Mouse (Mus musculus): ENCODE results near the gene Col27a1. TPM values are rescaled to one million over a fixed set of nuclear protein-coding genes. Genes with fewer than 3 reads are reported as not detected.

Gene Col27a1
- polyA plus RNA-seq, 1 experiment from 2014 or later, result 4.4 TPM

- Histone ChIP-seq H3K9ac (ENCODE audit: low read depth, low read length) (no peak overlapping the region), H3K27ac (ENCODE audit: low read depth, low read length) (no peak overlapping the region), H3K4me2 (replicated peaks; ENCODE audit: low read depth, low read length) (no peak overlapping the region), H3K36me3 (ENCODE audit: control insufficient read depth, insufficient read depth, low read length) (no peaks in the 10 kb centered on the region), H3K4me1 (replicated peaks; ENCODE audit: control insufficient read depth, insufficient read depth, low read length) (peaks cover 3% of the 10 kb centered on the region), H3K27me3 (ENCODE audit: control insufficient read depth, insufficient read depth, low read length) (no peaks in the 10 kb centered on the region), H3K9me3 (ENCODE audit: control insufficient read depth, low read length) (no peaks in the 10 kb centered on the region), H3K4me3 (ENCODE audit: low read depth, low read length) (no peak overlapping the region)
- 77% methylated on average over 14 of the region's 14 CpGs for WGBS
- ATAC-seq (ENCODE audit: low FRiP score) (no peak), DNase-seq (ENCODE audit: low spot score) (no peak)
These were observed 16.3 kb downstream of the Col27a1 start for GRCm38 (mm10) chr4:63229991-63230581.

GRCm38 (mm10) chr4:63231121-63231520 lies 17.3 kb downstream of the Col27a1 start:
- DNase-seq (ENCODE audit: low spot score) (no peak), ATAC-seq (ENCODE audit: low FRiP score) (no peak)
- H3K9ac ChIP-seq (ENCODE audit: low read depth, low read length), result no peak overlapping the region
- H3K4me1 ChIP-seq (replicated peaks; ENCODE audit: control insufficient read depth, insufficient read depth, low read length), result peaks cover 3% of the 10 kb centered on the region
- H3K4me3 ChIP-seq (ENCODE audit: low read depth, low read length), result no peak overlapping the region
- 42% methylated on average over 1 of the region's 1 CpGs for WGBS
- H3K36me3 ChIP-seq (ENCODE audit: control insufficient read depth, insufficient read depth, low read length), result no peaks in the 10 kb centered on the region
- no peak overlapping the region for H3K4me2 ChIP-seq (replicated peaks; ENCODE audit: low read depth, low read length)
- H3K9me3 ChIP-seq (ENCODE audit: control insufficient read depth, low read length), result no peaks in the 10 kb centered on the region
- H3K27me3 ChIP-seq (ENCODE audit: control insufficient read depth, insufficient read depth, low read length), result no peaks in the 10 kb centered on the region
- H3K27ac ChIP-seq (ENCODE audit: low read depth, low read length), result no peak overlapping the region

GRCm38 (mm10) chr4:63232542-63233020 lies 18.8 kb downstream of the Col27a1 start:
- H3K4me1 ChIP-seq (replicated peaks; ENCODE audit: control insufficient read depth, insufficient read depth, low read length), result peaks cover 3% of the 10 kb centered on the region
- no peaks in the 10 kb centered on the region for H3K9me3 ChIP-seq (ENCODE audit: control insufficient read depth, low read length)
- no peak overlapping the region for H3K27ac ChIP-seq (ENCODE audit: low read depth, low read length)
- H3K9ac ChIP-seq (ENCODE audit: low read depth, low read length), result no peak overlapping the region
- DNase-seq (ENCODE audit: low spot score) (no peak), ATAC-seq (ENCODE audit: low FRiP score) (no peak)
- no peak overlapping the region for H3K4me2 ChIP-seq (replicated peaks; ENCODE audit: low read depth, low read length)
- WGBS, result 53% methylated on average over 2 of the region's 2 CpGs
- H3K4me3 ChIP-seq (ENCODE audit: low read depth, low read length), result no peak overlapping the region
- no peaks in the 10 kb centered on the region for H3K27me3 ChIP-seq (ENCODE audit: control insufficient read depth, insufficient read depth, low read length)
- H3K36me3 ChIP-seq (ENCODE audit: control insufficient read depth, insufficient read depth, low read length), result no peaks in the 10 kb centered on the region

- no peaks in the 10 kb centered on the region for H3K36me3 ChIP-seq (ENCODE audit: control insufficient read depth, insufficient read depth, low read length)
- H3K9me3 ChIP-seq (ENCODE audit: control insufficient read depth, low read length), result no peaks in the 10 kb centered on the region
- no peak overlapping the region for H3K4me2 ChIP-seq (replicated peaks; ENCODE audit: low read depth, low read length)
- H3K27me3 ChIP-seq (ENCODE audit: control insufficient read depth, insufficient read depth, low read length), result no peaks in the 10 kb centered on the region
- H3K4me3 ChIP-seq (ENCODE audit: low read depth, low read length), result no peak overlapping the region
- WGBS, result 84% methylated on average over 7 of the region's 7 CpGs
- no peak for DNase-seq (ENCODE audit: low spot score)
- peaks cover 3% of the 10 kb centered on the region for H3K4me1 ChIP-seq (replicated peaks; ENCODE audit: control insufficient read depth, insufficient read depth, low read length)
- no peak overlapping the region for H3K27ac ChIP-seq (ENCODE audit: low read depth, low read length)
- no peak for ATAC-seq (ENCODE audit: low FRiP score)
- H3K9ac ChIP-seq (ENCODE audit: low read depth, low read length), result no peak overlapping the region
These were observed 20.0 kb downstream of the Col27a1 start for GRCm38 (mm10) chr4:63233557-63234452.

- Histone ChIP-seq H3K27me3 (ENCODE audit: control insufficient read depth, insufficient read depth, low read length) (no peaks in the 10 kb centered on the region), H3K9ac (ENCODE audit: low read depth, low read length) (no peak overlapping the region), H3K27ac (ENCODE audit: low read depth, low read length) (no peak overlapping the region), H3K9me3 (ENCODE audit: control insufficient read depth, low read length) (no peaks in the 10 kb centered on the region), H3K36me3 (ENCODE audit: control insufficient read depth, insufficient read depth, low read length) (no peaks in the 10 kb centered on the region), H3K4me1 (replicated peaks; ENCODE audit: control insufficient read depth, insufficient read depth, low read length) (no peaks in the 10 kb centered on the region), H3K4me3 (ENCODE audit: low read depth, low read length) (no peak overlapping the region), H3K4me2 (replicated peaks; ENCODE audit: low read depth, low read length) (no peak overlapping the region)
- 85% methylated on average over 5 of the region's 5 CpGs for WGBS
- no peak for DNase-seq (ENCODE audit: low spot score)
- no peak for ATAC-seq (ENCODE audit: low FRiP score)
These were observed 21.0 kb downstream of the Col27a1 start for GRCm38 (mm10) chr4:63234852-63235251.

GRCm38 (mm10) chr4:63236235-63236634 lies 22.4 kb downstream of the Col27a1 start:
- WGBS, result 73% methylated on average over 2 of the region's 2 CpGs
- H3K27ac ChIP-seq (ENCODE audit: low read depth, low read length), result no peak overlapping the region
- ATAC-seq (ENCODE audit: low FRiP score), result no peak
- H3K4me1 ChIP-seq (replicated peaks; ENCODE audit: control insufficient read depth, insufficient read depth, low read length), result no peaks in the 10 kb centered on the region
- H3K4me2 ChIP-seq (replicated peaks; ENCODE audit: low read depth, low read length), result no peak overlapping the region
- no peaks in the 10 kb centered on the region for H3K36me3 ChIP-seq (ENCODE audit: control insufficient read depth, insufficient read depth, low read length)
- no peak overlapping the region for H3K4me3 ChIP-seq (ENCODE audit: low read depth, low read length)
- no peak overlapping the region for H3K9ac ChIP-seq (ENCODE audit: low read depth, low read length)
- no peaks in the 10 kb centered on the region for H3K9me3 ChIP-seq (ENCODE audit: control insufficient read depth, low read length)
- H3K27me3 ChIP-seq (ENCODE audit: control insufficient read depth, insufficient read depth, low read length), result no peaks in the 10 kb centered on the region
- no peak for DNase-seq (ENCODE audit: low spot score)

GRCm38 (mm10) chr4:63237225-63237624 lies 23.4 kb downstream of the Col27a1 start:
- Histone ChIP-seq H3K4me2 (replicated peaks; ENCODE audit: low read depth, low read length) (no peak overlapping the region), H3K4me1 (replicated peaks; ENCODE audit: control insufficient read depth, insufficient read depth, low read length) (no peaks in the 10 kb centered on the region), H3K27me3 (ENCODE audit: control insufficient read depth, insufficient read depth, low read length) (no peaks in the 10 kb centered on the region), H3K36me3 (ENCODE audit: control insufficient read depth, insufficient read depth, low read length) (no peaks in the 10 kb centered on the region), H3K4me3 (ENCODE audit: low read depth, low read length) (no peak overlapping the region), H3K9me3 (ENCODE audit: control insufficient read depth, low read length) (no peaks in the 10 kb centered on the region), H3K27ac (ENCODE audit: low read depth, low read length) (no peak overlapping the region), H3K9ac (ENCODE audit: low read depth, low read length) (no peak overlapping the region)
- ATAC-seq (ENCODE audit: low FRiP score), result no peak
- 81% methylated on average over 3 of the region's 3 CpGs for WGBS
- DNase-seq (ENCODE audit: low spot score), result no peak

- H3K27ac ChIP-seq (ENCODE audit: low read depth, low read length), result no peak overlapping the region
- no peak overlapping the region for H3K4me3 ChIP-seq (ENCODE audit: low read depth, low read length)
- H3K4me1 ChIP-seq (replicated peaks; ENCODE audit: control insufficient read depth, insufficient read depth, low read length), result no peaks in the 10 kb centered on the region
- no peaks in the 10 kb centered on the region for H3K27me3 ChIP-seq (ENCODE audit: control insufficient read depth, insufficient read depth, low read length)
- ATAC-seq (ENCODE audit: low FRiP score) (no peak), DNase-seq (ENCODE audit: low spot score) (no peak)
- no peak overlapping the region for H3K4me2 ChIP-seq (replicated peaks; ENCODE audit: low read depth, low read length)
- no peak overlapping the region for H3K9ac ChIP-seq (ENCODE audit: low read depth, low read length)
- WGBS, result 57% methylated on average over 7 of the region's 7 CpGs
- no peaks in the 10 kb centered on the region for H3K9me3 ChIP-seq (ENCODE audit: control insufficient read depth, low read length)
- H3K36me3 ChIP-seq (ENCODE audit: control insufficient read depth, insufficient read depth, low read length), result no peaks in the 10 kb centered on the region
These were observed 24.3 kb downstream of the Col27a1 start for GRCm38 (mm10) chr4:63238141-63238540.

- Histone ChIP-seq H3K27me3 (ENCODE audit: control insufficient read depth, insufficient read depth, low read length) (no peaks in the 10 kb centered on the region), H3K4me3 (ENCODE audit: low read depth, low read length) (no peak overlapping the region), H3K36me3 (ENCODE audit: control insufficient read depth, insufficient read depth, low read length) (no peaks in the 10 kb centered on the region), H3K9ac (ENCODE audit: low read depth, low read length) (no peak overlapping the region), H3K4me2 (replicated peaks; ENCODE audit: low read depth, low read length) (no peak overlapping the region), H3K4me1 (replicated peaks; ENCODE audit: control insufficient read depth, insufficient read depth, low read length) (no peaks in the 10 kb centered on the region), H3K9me3 (ENCODE audit: control insufficient read depth, low read length) (no peaks in the 10 kb centered on the region), H3K27ac (ENCODE audit: low read depth, low read length) (no peak overlapping the region)
- ATAC-seq (ENCODE audit: low FRiP score), result no peak
- 76% methylated on average over 5 of the region's 5 CpGs for WGBS
- DNase-seq (ENCODE audit: low spot score), result no peak
These were observed 24.9 kb downstream of the Col27a1 start for GRCm38 (mm10) chr4:63238722-63239121.

All from hindbrain, embryonic 11.5 days (tissue).